Mouse (Mus musculus): ENCODE data around the gene Kcna7. TPM values are rescaled to one million over a fixed set of nuclear protein-coding genes. Genes with fewer than 3 reads are reported as not detected.
"Not testable (repeated sequence)": the region's sequence is repeated elsewhere in the genome, so short reads cannot be mapped to it uniquely, and the experiment has no call there.

Gene Kcna7
- total RNA-seq (2021): 1 to 10 TPM; 6.1 to 7.4 TPM
- long read RNA-seq, experiment 1: 0 reads
- long read RNA-seq, experiment 2: 0 reads

DNA sequence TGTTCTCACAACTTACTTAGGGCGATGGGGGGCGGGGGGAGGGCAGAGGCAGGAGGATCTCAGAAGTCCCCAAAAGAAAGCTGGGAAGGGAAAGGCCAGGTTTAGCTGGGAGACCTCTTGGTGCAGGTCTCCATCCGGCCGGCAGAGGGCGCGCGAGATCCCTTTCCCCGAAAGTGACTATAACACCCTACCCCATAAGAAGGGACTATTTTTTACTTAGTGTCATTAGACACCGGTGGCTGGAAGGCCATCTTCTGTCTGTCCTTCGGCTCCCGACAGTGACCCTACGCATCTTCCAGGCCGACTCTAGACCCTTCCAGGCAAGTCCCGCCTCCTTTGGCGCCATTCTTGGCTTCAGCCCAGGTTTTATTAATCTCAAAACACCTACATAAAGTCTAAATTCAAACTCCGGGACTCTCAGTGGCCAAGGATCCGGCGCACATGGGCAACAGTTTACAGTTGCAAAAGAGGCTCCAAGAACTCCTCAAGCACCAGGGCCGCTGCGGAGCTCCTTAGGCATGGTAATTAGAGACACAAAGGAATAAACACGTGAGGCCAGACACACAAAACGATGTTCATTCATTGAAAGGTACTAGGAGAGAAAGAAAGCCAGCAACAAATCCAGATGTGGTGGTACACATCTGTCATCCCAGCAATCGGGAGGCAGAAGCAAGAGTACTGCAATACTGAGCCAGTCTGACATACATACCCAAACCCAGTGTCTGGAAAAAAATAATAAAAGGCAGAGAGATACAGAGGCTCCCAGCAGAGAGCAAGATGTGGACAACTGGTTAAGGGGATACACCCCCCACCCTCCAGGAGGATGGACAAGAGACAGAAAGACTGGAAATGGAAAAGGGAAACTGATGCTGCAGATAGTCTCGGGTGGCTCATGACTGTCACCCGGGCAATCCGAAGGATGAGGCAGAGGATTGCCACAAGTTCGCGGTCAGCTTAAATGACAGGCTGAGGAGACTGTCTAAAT is at the start of gene Kcna7:
TSS of gene Kcna7 (plus strand) at position 563 of the 985 bp plus-strand sequence.
- DNase-seq: peak; percentile 79 to 92

DNA sequence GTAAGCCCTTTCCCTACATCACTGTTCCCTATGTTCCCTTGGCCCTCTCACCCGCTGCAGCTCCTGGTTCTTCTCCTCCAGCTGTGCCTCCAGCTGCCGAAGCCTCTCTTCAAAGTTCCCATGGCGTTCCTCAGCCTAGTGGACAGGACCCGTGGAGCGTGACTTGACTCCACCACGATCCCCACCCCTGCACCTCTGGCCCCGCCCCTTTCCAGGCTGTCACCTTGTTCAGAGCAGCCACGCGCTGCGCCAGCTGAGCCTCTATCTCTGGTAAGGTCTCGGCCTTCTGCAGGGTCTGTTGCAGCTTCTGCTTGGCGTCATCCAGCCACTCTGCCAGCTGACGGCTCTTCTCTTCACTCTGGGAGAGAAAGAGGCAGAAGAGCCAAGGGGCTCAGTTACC is 49.4 kb upstream of the Kcna7 start:
- no peak for DNase-seq

DNA sequence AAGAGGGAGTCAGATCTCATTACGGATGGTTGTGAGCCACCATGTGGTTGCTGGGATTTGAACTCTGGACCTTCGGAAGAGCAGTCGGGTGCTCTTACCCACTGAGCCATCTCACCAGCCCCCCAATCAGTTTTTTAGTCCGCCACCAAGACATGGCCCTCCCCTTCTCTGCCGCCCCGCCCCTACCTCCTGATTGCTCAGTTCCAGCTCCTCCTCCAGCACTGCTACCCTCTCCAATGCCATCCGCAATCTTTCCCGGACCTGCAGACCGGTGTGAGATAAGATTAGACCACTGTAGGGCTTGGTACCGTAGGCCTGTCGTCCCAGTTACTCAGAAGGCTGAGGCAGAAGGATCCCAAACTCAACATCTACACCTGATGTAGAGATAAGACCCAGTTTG is 46.4 kb upstream of the Kcna7 start:
- DNase-seq: not testable (repeated sequence)

DNA sequence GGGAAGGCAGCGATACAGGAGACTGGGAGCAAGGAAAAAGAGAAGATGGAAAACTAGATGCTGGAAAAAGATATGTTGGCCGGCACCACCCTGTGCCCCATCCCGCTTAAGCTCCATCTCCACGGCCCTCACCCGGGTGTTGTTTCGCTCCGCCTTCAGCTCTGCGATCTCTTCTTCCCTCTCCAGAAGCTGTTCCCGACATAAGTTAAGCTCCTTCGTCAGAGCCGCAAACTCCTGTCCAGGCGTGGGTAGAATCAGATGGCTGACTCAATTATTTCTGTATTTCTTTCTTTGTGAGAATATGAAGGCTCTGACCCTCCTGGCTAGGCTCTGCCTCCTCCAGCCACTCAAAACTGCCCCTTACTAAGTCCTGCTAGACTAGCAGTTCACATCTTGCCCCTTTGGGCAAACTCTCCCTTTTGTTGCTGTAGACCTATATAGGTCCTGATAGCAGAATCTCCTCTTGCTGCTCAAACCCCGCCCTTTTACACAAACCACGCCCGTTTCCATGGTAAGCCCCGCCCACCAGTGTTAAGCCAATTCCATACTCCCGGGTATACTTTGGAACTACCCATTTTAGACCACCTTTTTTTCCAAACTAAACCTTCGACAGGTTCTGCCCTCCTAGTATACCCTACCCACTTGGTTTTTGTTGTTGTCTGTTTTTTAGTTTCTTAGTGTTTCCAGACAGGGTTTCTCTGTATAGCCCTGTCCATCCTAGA is 44.9 kb upstream of the Kcna7 start:
- DNase-seq: no peak

DNA sequence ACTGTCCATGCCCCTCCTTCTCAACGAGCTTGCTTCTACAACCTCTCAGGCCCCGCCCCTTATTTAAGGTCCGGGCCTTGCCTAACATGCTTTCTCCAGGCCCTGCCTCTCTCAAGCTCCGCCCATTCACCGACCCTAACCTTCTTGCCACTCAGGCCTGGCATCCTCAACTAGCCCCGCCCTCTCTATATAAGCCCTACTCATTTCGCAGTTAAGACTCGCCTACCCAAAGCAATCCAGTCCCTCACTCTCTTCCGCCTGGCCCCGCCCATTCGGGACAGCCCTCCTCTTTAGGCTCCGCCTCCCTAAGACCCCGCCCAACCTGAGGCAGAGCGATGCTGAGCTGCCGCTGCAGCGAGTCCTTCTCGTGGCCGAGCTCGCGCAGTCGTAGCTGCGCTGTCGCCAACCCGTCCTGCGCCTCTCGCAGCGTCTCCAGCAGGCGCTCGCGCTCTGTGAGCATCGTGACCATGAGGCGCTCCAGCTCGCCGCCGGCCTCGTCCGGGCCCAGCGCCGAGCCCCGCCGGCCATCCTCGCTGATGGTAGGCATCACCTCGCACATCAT is 44.1 kb upstream of the Kcna7 start:
- DNase-seq: peak; percentile 63 to 75

DNA sequence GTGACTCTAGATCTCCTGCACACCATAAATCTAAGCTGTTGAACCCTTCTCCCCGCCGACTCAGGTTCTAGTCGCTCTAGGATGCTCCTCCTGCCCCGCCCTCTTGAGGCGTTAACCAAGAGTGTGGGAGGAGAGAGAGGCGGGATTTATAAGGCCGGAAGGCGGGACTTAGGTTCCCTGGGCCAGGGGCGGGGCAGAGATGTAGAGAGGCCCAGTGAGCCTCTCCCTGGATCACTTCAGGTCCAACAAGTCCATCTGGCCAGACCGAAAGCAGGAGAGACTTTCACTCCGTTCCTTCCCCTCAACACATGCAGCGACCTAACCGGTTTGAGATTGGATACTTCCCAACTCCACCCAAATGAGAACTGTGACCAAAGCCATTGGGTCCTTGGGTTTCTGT is 42.7 kb upstream of the Kcna7 start:
- DNase-seq: no peak

DNA sequence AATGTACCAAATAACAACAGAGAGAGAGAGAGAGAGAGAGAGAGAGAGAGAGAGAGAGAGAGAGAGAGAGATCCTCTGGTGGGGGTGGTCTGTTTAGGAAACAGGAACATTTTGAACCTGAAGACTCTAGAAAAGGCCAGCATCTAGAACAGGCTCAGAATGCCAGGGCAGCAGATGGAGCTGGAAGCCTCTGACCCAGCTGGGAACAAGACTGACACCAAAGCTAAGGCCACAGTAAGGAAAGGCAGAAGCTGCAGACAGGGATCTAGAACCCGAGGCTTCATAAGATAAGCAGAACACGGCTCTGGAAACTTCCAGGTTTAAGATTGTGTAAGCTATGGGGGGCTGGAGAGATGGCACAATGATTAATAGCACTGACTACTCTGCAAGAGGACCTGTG is 41.5 kb upstream of the Kcna7 start:
- DNase-seq: no peak

DNA sequence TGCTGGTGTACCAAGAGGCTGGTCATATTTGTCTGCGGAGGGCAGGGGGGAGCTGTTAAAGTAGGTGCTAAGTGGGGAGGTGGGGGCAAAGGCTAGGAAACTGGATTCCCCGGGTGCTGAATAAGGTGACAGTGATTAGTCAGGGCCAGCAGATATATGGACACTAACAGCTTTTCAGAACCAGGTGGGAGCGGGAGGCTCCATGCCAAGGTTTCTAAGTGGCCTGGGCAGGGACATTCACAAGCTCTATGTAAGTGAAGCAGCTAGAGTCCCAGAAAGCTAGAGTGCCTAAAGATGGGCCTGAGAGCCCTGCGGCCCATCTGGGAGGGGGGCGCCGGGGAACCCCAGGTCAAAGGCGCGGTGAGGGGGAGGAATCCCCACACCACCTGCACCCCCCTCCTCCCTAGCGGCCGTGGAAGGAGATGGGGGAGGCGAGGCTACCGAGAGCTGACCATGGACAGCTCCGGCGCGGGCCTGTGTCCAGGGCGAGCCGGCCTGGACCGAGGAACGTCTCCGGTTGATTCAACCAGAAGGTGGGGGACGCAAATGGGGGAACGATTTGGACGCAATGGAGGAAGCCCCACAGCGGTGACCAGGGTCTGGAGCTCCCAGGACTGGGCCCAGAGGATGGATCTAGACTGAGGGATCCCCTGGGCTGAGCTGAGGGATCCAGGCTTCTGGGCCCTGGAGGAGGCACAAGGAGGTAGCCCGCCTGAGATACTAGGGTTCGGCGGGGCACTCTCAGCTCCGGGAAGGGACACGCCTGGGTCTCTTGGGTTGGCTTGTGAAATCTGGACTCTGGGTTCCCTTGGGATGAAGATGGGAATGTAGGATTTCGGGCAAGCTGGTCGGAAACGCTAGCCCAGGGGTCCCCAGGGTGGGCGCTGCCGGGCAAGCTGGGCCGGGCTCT is 39.5 kb upstream of the Kcna7 start:
- DNase-seq: peak; percentile 42 to 73

DNA sequence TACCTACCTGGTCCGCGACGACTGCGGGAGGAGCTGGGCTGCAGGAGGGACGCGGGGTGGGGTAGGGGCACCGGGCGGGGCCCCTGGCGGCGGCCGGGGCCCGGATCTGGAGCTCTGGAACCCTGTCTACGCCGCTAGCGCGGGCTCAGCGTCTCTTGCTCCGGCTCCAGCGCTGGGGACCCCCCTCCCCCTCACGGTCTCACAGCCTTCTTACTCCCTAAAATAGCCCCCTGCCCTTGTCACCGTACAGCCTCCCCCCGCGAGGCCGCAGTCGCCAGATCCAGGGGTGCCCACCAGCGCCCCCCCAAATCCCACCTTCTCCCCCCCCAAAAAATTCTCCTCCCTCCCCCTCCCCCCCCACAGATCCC is 38.8 kb upstream of the Kcna7 start, which contains the start of gene Ppfia3:
TSS of gene Ppfia3 (minus strand) at position 368 of the 368 bp plus-strand sequence.
- peak in 1 of 2 experiments; percentile 18 for DNase-seq

DNA sequence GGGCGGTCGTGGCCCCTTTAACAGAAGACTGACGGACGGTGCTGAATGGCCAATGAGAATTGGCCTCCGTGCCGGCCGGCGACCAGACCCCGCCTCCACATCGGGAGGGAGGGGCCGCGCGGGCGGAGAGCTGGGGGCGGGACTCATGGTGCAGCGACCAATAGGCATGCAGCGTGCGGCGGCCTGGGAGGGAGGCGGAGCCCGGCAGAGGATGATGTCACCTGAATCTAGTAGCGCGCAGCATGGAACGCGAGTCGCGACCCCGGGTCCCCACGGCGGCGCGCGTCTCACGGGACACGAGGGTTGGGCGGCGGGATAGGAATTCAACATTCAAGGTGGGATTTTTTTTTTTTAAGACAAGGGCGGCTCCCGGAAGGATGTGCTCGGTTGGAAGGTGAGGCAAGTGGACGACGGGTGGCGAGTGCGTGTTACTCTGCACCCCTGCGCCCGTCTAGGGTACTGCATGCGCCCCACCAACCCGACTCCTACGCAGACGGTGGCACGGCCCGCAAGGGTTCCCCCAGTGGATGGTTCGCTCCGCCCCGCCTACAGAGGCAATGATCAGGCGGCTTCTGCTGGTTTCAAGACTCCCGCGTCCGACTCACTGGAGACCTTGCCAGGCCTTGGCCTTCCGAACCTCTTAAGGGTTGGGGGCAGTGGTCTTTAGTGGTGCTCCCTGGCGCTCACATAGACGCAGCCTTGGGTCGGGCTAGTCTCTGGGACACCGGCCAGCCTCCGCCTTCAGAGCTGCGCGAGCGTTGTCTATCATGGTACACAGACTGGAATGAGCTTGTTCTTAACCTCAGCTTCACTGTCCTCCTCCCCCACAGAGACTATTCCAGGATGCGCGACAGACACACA is 38.2 kb upstream of the Kcna7 start:
- DNase-seq: peak; percentile 97

DNA sequence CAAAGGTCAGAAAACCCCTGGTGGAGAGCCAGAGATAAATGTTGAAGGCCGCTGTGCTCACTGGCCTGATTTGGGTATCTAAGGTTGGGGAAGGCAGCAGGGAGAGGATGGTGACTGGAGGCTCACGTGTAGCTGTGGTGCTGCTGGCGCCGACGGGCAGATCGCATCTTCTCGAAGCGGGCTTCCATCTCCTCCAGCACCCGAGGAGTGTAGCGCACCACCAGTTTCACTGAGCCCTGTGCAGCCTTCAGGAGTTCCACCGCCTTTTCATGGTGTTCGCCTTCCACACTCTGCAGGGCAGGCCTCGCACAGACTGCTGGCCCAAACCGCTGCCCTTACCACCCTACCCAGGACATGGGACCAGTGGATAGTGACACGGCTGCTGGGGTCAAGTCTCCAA is 37.3 kb upstream of the Kcna7 start:
- no peak for DNase-seq

DNA sequence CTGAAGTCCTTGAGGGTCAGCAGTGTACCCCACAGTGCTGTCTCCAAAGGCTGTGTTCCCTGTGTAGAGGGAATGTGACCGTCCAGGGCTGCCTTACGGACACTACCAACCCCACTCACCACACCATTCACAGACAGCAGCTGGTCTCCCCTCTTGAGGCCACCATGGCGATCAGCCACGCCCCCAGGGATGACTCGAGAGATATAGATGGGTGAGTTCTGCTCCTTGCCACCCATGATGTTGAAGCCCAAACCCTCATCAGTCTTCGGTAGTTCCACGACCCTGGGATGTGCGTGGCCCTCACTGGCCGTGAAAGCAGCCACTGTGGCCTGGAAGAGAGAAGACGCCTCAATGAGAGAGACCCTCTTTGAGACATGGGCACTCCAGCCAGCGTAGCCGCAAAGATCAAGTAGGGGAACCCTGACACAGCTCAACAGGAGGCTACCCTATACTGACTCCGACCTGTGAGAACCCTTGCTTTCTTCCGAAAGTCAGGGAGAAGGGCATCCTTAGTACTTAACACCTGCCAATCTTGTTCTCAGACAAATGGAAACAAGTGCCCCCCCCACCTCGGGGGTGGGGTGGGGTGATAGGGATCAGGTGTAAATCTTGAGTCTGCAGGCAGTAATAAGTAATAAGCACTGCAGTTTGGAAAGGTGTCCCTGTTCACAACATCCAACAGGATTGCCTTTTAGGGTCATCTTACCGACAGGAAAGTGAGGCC is 36.3 kb upstream of the Kcna7 start:
- no peak for DNase-seq

DNA sequence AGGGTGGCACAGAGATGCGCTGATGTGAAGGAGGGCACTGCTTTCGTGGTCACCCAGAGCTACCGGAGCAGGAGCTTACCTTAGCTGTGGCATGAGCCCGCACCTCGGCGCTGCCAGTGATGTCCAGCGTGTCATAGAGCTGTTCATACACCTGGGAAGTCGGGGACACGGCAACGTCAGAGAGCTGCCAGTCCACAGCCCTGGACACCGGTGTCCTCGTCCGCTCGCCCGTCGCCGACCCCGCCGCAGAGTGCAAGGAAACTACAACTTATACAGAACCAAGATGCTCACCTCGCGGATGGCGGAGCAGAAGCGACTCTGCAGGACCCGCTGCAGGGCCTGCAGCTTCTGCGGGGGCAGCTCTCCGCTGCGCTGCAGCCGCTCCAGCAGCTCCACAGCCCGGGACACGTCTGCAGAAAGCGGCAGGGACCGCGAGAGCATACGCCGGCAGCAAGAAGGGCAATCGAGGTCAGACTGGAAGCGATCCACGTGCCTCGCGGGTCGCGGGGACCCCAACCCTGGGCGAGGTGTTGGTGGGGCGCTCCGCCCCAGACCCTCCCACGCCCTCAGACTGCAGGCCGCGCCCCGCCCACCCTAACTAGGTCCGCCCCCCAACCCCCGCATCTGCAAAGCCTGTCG is 35.5 kb upstream of the Kcna7 start:
- no peak for DNase-seq

DNA sequence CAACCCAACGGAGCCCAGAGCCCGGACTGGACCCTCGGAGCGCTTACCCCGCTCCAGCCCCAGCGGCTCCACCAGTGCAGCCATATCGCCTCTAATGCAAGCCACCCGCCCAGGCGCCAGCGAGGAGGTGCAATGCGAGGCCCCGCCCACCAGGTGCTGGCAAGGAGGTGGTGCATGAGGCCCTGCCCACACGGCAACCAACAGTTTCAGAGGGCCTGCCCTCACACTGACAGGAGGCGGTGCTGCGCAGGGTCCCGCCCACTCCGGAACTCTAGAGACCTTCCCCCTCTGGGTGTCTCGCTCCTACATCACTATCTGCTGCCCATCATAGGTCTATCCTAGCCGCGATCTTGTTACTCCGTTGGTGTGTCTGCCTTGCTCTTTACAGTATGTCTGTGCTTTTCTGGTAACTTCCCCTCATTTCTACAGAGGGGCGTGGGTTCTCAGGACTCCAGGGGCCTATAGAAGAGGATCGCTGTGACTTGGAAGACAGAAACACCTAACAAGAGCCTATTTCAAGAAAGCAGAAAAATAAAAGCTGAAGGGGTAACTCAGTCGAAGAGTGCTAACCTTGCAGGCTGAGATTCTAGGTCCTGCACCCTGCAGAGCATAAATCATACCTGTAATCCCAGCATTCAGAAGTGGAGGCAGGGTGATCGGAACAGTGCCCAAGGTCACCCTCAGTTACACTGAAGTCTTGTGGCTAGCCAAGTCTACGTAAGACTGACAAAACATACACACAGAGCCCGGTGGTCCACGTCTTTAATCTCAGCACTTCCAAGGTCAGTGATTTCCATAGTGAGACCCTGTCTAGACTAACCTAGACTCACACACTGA is 34.8 kb upstream of the Kcna7 start, which contains the start of gene Lin7b:
TSS of gene Lin7b (minus strand) at position 109 of the 837 bp plus-strand sequence.
- DNase-seq: peak; percentile 85

DNA sequence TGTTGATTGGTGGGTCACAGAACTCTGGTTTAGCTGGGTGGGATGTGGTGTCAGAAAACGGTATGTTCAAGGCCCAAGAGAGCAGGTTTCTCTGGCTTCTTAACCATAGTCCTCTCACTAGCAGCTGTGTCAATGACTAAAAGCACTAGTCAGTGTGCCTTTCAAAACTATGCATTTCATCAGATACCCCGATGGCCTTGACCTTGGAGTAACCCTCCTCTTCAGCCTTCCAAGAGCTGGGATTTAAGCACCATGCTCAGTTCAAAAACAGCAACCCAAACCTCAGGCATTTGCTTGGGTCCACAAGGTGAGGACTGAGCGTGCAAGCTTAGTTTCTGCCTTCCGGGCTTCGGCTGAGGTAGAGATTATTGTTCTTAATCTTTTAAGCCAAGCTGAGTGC is 33.1 kb upstream of the Kcna7 start:
- DNase-seq: no peak

DNA sequence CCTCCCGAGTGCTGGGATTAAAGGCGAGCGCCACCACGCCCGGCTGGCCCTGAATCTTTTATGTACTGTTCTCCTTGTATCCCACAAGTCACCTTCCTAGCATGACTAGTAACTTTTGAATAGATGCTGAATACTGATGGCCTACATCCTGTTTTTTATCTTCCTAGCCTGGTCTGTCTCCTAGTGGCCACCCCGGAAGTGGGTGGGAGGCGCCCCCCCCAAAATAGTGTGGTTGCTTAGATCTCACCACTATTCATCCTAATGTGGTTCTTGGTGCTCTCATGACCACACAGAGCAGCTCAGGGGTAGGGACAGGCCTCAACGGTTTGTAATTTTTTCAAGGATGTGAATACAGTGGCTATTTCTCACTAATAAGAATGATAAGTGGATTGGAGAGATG is 30.8 kb upstream of the Kcna7 start:
- no peak for DNase-seq

DNA sequence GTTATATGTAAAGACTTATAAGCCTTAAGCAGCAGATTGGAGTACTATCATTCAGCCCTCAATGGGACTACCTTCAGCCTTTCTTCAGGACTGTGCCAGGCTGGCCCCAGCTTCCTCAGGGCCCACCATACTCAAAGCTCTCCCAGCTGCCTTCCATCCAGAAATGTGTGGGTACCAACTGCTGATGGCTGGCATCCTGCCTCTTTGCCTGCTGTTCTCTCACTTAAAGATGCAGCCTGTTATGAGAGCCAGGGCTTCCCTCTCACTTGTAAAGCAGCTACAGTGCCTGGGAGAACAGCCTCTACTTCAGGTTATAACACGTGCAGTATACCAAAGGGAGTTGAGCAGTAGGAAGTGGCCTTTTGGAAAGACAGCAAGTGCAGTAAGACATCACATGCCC is 29.4 kb upstream of the Kcna7 start:
- no peak for DNase-seq

DNA sequence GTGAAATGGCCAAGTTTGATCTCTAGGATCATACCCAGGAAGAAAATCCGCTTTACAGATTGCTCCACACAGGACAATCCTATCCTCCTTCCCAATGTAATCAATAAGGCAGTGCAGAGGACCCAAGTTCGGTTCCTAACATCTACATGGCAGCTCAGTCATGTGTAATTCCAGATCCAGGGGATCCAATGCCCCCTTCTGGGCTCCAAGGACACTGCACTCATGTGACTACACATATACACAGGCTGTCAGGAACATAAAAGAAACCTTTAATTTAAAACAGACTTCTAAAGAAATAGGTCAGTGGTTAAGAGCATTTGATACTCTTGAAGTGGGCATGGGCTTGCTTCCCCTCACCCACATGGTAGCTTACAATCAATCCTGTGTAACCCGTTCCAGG is 19.4 kb upstream of the Kcna7 start:
- DNase-seq: no peak
